Mouse (Mus musculus) hindbrain, embryonic 11.5 days (tissue): Measurements from ENCODE around the gene Pmpca. TPM values are rescaled to one million over a fixed set of nuclear protein-coding genes. Genes with fewer than 3 reads are reported as not detected.
A peak's percentile ranks its signal among the peaks of the same experiment; 100 is the strongest.

Experiments
- ATAC-seq: fragments of 200-750 bp; cut with Nextera tagmentation; 2 replicates; pipeline ENCODE4 v1.8.0; 2017; ENCODE audit warnings: mild to moderate bottlenecking, moderate TSS enrichment, moderate library complexity; ENCODE audit not compliant: low FRiP score
- DNase-seq: peaks from one replicate; pipeline ENCODE4 v3.0.0-alpha.2; 2015; ENCODE audit warnings: low spot score
- H3K27ac ChIP-seq: fragments of 300-500 bp; sonication (generic); 2 replicates; pipeline ENCODE4 v1.5.1; 2014; ENCODE audit warnings: mild to moderate bottlenecking, low read depth, low read length
- H3K27me3 ChIP-seq: fragments of 300-500 bp; sonication (generic); 2 replicates; pipeline ENCODE4 v1.6.1; 2014; ENCODE audit warnings: mild to moderate bottlenecking, low read length, moderate library complexity, mixed read lengths; ENCODE audit not compliant: control insufficient read depth, insufficient read depth
- H3K36me3 ChIP-seq: fragments of 300-500 bp; sonication (generic); 2 replicates; pipeline ENCODE4 v1.6.1; 2014; ENCODE audit warnings: mild to moderate bottlenecking, low read length, moderate library complexity, mixed read lengths; ENCODE audit not compliant: control insufficient read depth, insufficient read depth
- H3K4me1 ChIP-seq: fragments of 300-500 bp; sonication (generic); replicated peaks from 2 replicates; pipeline ENCODE4 v1.6.1; 2014; ENCODE audit warnings: low read length, mixed read lengths; ENCODE audit not compliant: control insufficient read depth, insufficient read depth
- H3K4me2 ChIP-seq: fragments of 300-500 bp; sonication (generic); replicated peaks from 2 replicates; pipeline ENCODE4 v1.6.1; 2014; ENCODE audit warnings: mild to moderate bottlenecking, low read depth, low read length
- H3K4me3 ChIP-seq: fragments of 300-500 bp; sonication (generic); 2 replicates; pipeline ENCODE4 v1.5.1; 2014; ENCODE audit warnings: low read depth, low read length
- H3K9ac ChIP-seq: fragments of 300-500 bp; sonication (generic); 2 replicates; pipeline ENCODE4 v1.6.1; 2014; ENCODE audit warnings: low read depth, low read length
- H3K9me3 ChIP-seq: fragments of 300-500 bp; sonication (generic); 2 replicates; pipeline ENCODE4 v1.6.1; 2016; ENCODE audit warnings: low read length; ENCODE audit not compliant: control insufficient read depth
- WGBS: fragments of 180-500 bp; shearing (Covaris S2); extraction: QIAGEN DNeasy Blood & Tissue Kit; methylation state at CpG from one replicate; pipeline ENCODE4 v1.1.7; 2014; 5-methylcytosine and 5-hydroxymethylcytosine counted together
- polyA plus RNA-seq: library from polyadenylated mRNA; unstranded; fragments of >200 nt; fragmentation: Nextera tagmentation; extraction: Ambion mirVana; gene quantifications from 2 replicates; pipeline ENCODE4 v1.2.1, GENCODE M21; 2014

The Pmpca gene
- polyA plus RNA-seq, 1 experiment from 2014 or later: 94.4 TPM

- Histone ChIP-seq H3K9me3 (no peaks in the 10 kb centered on the region), H3K9ac (no peak overlapping the region), H3K4me2 (no peak overlapping the region), H3K27ac (no peak overlapping the region), H3K27me3 (no peaks in the 10 kb centered on the region), H3K36me3 (peaks cover 30% of the 10 kb centered on the region), H3K4me3 (no peak overlapping the region), H3K4me1 (no peaks in the 10 kb centered on the region)
- DNase-seq (no peak), ATAC-seq (no peak)
- 93% methylated on average over 5 of the region's 5 CpGs for WGBS
Observed at GRCm38 (mm10) chr2:26429851-26430250, 40.7 kb downstream of the Pmpca start.

GRCm38 (mm10) chr2:26434791-26435572, 45.8 kb downstream of the Pmpca start:
- Histone ChIP-seq H3K9me3 (no peaks in the 10 kb centered on the region), H3K9ac (no peak overlapping the region), H3K4me1 (no peaks in the 10 kb centered on the region), H3K4me2 (no peak overlapping the region), H3K27ac (no peak overlapping the region), H3K36me3 (peaks cover 9% of the 10 kb centered on the region; the same call in 1 of the 2 replicates), H3K27me3 (no peaks in the 10 kb centered on the region), H3K4me3 (no peak overlapping the region)
- WGBS: 89% methylated on average over 7 of the region's 7 CpGs
- no peak for DNase-seq
- ATAC-seq: no peak

DNA sequence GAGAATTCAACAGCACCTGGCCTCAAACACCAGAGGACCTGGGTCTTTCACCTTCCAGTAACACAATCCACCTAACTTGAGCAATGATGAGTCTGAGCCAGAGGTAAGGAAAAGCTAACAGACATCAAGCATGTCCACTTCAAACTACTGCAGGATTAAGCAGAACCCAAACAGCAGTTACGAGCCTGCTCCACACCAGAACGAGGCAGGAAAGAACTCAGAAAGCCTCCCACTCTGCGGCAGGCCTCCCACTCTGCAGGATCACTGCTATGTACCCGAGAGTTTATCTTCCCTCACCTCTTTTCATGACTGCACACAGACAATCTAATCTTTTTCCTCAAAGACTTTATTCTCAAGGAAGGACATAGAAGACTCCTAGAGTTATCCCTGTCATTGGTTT, 48.1 kb downstream of the Pmpca start:
- Histone ChIP-seq H3K27ac (no peak overlapping the region), H3K4me3 (no peak overlapping the region), H3K4me1 (no peaks in the 10 kb centered on the region), H3K9ac (no peak overlapping the region), H3K27me3 (no peaks in the 10 kb centered on the region), H3K4me2 (no peak overlapping the region), H3K9me3 (no peaks in the 10 kb centered on the region), H3K36me3 (peaks cover 11% of the 10 kb centered on the region)
- ATAC-seq (no peak), DNase-seq (no peak)
- 89% methylated on average over 4 of the region's 4 CpGs for WGBS

DNA sequence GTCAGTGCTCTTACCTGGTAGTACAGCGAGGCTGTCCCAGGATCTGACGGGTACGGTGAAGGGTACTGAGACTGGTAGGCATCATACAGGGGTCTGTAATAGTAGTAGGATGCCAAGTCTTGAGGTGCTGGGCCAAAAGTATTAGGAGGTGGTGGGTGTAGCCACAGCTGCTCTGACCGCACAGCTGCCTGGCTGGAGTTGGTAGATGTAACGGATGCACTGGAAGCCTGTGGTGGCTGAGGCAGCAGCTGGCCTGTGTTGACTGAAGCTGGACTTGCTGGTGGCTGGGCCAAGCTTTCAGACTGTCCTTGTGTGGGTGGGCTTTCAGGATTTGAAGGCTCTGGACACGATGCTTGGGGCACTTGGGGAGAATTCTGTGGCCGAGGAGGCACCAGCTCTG, 49.2 kb downstream of the Pmpca start:
- DNase-seq: no peak
- H3K36me3 ChIP-seq: peaks cover 11% of the 10 kb centered on the region
- no peak overlapping the region for H3K9ac ChIP-seq
- H3K4me3 ChIP-seq: no peak overlapping the region
- no peak overlapping the region for H3K27ac ChIP-seq
- no peaks in the 10 kb centered on the region; the same call in 1 of the 2 replicates for H3K4me1 ChIP-seq
- no peaks in the 10 kb centered on the region for H3K9me3 ChIP-seq
- no peak for ATAC-seq
- H3K4me2 ChIP-seq: no peak overlapping the region
- H3K27me3 ChIP-seq: no peaks in the 10 kb centered on the region
- 85% methylated on average over 7 of the region's 7 CpGs for WGBS

GRCm38 (mm10) chr2:26439671-26440070, 50.5 kb downstream of the Pmpca start:
- Histone ChIP-seq H3K9ac (no peak overlapping the region), H3K4me1 (peaks cover 6% of the 10 kb centered on the region), H3K9me3 (no peaks in the 10 kb centered on the region), H3K36me3 (peaks cover 11% of the 10 kb centered on the region), H3K4me2 (no peak overlapping the region), H3K27me3 (no peaks in the 10 kb centered on the region), H3K4me3 (no peak overlapping the region), H3K27ac (no peak overlapping the region)
- no peak for DNase-seq
- ATAC-seq: no peak
- WGBS: 92% methylated on average over 6 of the region's 6 CpGs

DNA sequence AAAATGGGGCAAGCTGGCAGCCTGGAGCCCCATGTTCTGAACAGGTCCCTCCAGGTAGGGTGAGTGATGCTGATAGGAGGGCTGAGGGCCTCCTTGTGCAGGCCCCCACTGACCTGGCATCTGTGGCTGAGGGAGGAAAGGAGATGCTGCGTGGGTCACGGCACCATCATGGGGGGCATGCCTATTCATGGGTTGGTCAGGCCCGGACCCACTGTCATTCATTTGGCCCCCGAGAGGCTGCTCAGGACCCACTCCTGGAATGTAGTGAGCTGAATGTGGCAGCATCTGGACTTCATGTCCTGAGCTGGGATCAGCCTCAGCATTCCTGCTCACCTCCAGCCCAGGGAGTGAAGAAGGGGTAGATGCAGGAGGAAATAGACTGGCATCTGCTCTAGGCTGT, 52.1 kb downstream of the Pmpca start:
- no peak overlapping the region for H3K4me3 ChIP-seq
- DNase-seq: no peak
- H3K4me2 ChIP-seq: no peak overlapping the region
- no peaks in the 10 kb centered on the region for H3K9me3 ChIP-seq
- no peak overlapping the region for H3K27ac ChIP-seq
- peaks cover 11% of the 10 kb centered on the region; the same call in 1 of the 2 replicates for H3K36me3 ChIP-seq
- H3K4me1 ChIP-seq: peaks cover 6% of the 10 kb centered on the region
- no peaks in the 10 kb centered on the region for H3K27me3 ChIP-seq
- WGBS: 93% methylated on average over 4 of the region's 4 CpGs
- ATAC-seq: no peak
- no peak overlapping the region for H3K9ac ChIP-seq

DNA sequence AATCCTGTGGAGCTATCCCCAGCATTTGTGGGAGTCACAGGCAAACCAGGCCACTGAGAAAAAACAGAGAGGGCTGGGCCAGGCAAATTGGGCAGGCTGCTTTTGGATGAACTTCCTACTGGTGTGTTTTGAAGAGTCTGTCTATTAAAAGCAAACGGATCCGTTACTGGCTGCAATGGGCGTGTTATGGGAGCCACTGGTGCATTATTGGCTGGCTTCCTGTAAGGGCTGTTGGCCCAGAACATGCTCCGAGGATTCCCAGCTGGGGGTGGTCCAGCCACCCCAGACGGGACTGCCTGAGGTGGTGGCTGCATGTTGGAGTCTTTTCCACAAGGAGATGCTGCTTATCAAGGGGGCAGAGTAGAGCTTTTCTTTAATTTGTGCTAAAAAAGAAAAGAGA, 52.5 kb downstream of the Pmpca start:
- peaks cover 11% of the 10 kb centered on the region; the same call in 1 of the 2 replicates for H3K36me3 ChIP-seq
- DNase-seq: no peak

GRCm38 (mm10) chr2:26442843-26443242, 53.7 kb downstream of the Pmpca start:
- 58% methylated on average over 1 of the region's 1 CpGs for WGBS
- no peak overlapping the region for H3K4me3 ChIP-seq
- H3K9ac ChIP-seq: no peak overlapping the region
- H3K27ac ChIP-seq: no peak overlapping the region
- ATAC-seq (no peak), DNase-seq (no peak)
- H3K36me3 ChIP-seq: peaks cover 11% of the 10 kb centered on the region; the same call in 1 of the 2 replicates
- H3K4me1 ChIP-seq: peaks cover 6% of the 10 kb centered on the region
- no peaks in the 10 kb centered on the region for H3K27me3 ChIP-seq
- no peaks in the 10 kb centered on the region for H3K9me3 ChIP-seq
- no peak overlapping the region for H3K4me2 ChIP-seq

More for the DNA sequence above, 52.5 kb downstream of the Pmpca start:
- Histone ChIP-seq H3K4me2 (no peak overlapping the region), H3K4me3 (no peak overlapping the region), H3K27me3 (no peaks in the 10 kb centered on the region), H3K4me1 (peaks cover 6% of the 10 kb centered on the region), H3K9ac (no peak overlapping the region), H3K27ac (no peak overlapping the region), H3K9me3 (no peaks in the 10 kb centered on the region)
- WGBS: 86% methylated on average over 5 of the region's 5 CpGs
- ATAC-seq: no peak

- peak overlapping the region; percentile 88 for H3K9ac ChIP-seq
- ATAC-seq (no peak), DNase-seq (no peak)
- H3K4me2 ChIP-seq: peak overlapping the region; percentile 47
- no peak overlapping the region for H3K27ac ChIP-seq
- peaks cover 6% of the 10 kb centered on the region for H3K4me1 ChIP-seq
- peak overlapping the region; percentile 90 for H3K4me3 ChIP-seq
- H3K27me3 ChIP-seq: no peaks in the 10 kb centered on the region
- H3K9me3 ChIP-seq: no peaks in the 10 kb centered on the region
- H3K36me3 ChIP-seq: peaks cover 11% of the 10 kb centered on the region; the same call in 1 of the 2 replicates
- 60% methylated on average over 3 of the region's 3 CpGs for WGBS
Observed at GRCm38 (mm10) chr2:26443876-26444275, 54.7 kb downstream of the Pmpca start.
